Mouse (Mus musculus) lung, postnatal 14 days (tissue): ENCODE measurements around the gene Ablim2.
A peak's percentile ranks its signal among the peaks of the same experiment; 100 is the strongest.

Experiments
- DNase-seq: peaks from one replicate; pipeline ENCODE4 v3.0.0; 2021

Gene Ablim2

GRCm38 (mm10) chr5:35892363-35892762, 134.7 kb downstream of the Ablim2 start:
- no peak for DNase-seq

DNA sequence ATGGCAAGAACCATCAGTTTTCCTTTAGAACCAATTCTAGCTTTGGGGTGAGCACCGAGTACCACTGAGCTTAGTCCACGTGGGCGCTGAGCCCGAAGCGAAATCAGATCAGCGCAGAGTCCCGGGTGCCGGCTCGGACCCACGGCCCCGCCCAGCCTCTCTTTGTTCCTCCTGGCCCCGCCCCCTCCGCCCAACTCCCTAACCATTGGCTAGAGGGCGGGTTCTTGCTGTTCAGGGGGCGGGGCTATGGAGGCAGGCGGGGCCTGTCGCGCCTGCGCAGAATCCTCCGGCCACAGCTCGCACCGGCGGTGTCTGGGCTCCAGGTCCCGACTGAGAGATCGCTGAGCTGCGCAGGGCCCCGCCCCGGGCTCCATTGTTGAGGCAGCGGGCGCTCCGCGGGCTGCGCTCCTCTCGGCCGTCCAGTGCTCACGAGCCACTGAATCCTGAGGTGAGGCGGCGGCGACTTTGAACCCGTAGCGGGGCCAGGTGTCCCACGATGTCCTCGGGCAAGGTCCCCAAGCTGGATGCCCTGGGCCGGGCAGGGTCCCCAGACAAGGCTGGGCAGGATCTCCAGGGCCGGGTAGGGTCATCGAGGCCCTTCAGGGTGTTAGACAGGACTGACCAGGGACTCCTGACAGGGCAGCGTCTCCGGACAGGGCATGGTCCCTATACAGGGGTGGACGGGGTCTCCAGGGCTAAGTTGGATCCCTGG, 135.6 kb downstream of the Ablim2 start, which contains the start of gene Afap1:
Gene Afap1, plus strand, starts transcription at position 227 of the 712 bp plus-strand sequence.
- DNase-seq = peak; percentile 100

GRCm38 (mm10) chr5:35893805-35894260, 136.2 kb downstream of the Ablim2 start:
- peak; percentile 74 for DNase-seq

DNA sequence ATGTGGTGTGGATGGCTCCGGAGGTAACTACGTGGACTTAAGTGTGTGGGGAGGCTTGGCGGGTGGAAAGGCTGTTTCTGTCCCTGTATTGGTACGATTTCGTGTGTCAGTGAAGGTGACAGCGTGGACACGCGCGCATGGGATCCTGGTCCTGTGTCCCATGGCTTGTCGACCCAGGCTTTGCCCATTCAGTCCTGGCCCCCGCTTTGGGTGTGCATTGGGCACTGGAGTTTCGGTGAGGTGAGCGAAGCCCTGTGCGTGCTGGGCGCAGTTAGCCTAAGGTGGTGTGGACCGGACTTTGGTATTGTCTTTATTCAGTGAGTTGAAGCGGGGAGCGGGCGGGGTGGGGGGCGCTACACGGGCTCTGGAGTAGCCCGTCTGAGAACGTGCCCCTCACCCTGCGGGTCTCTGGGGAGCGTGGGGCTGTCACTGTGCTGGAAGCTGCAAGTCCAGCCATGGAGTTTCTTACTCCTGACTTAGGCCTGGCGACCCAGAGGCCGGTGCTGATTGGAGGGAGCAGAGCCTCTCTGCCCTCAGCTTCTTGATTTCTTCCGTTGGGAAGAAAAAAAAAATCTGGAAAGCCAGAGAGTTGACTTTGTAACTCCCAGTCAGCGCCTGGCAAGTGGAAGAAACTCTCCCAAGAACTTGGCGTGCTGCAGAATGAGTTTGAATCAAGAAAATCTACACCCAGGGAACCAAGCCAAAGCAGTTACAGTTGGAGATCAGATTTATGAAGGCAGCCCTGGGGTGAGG, 136.8 kb downstream of the Ablim2 start:
- peak; percentile 39 for DNase-seq

- no peak for DNase-seq
Measured at GRCm38 (mm10) chr5:35895926-35896325, 138.2 kb downstream of the Ablim2 start.

GRCm38 (mm10) chr5:35896556-35896955, 138.9 kb downstream of the Ablim2 start:
- DNase-seq = no peak

DNA sequence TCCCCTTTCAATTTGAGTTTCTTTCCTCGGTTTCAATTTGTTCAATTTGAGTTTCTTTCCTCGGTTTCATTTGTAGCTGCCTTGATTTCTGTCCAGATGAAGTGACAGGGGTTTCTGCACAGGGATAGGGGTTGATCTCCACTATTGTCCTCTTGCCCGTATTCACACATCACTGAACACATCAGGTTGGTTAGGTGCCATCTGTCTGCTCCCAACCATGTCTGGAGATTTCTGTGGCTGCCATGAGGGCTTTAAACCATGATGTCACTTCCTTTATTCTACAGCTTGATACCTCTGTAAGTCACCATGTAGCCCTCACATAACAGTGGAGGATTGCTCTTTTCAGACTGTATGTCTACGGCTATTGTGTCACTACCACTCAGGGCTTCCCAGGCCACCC, 139.5 kb downstream of the Ablim2 start:
- DNase-seq = no peak

DNA sequence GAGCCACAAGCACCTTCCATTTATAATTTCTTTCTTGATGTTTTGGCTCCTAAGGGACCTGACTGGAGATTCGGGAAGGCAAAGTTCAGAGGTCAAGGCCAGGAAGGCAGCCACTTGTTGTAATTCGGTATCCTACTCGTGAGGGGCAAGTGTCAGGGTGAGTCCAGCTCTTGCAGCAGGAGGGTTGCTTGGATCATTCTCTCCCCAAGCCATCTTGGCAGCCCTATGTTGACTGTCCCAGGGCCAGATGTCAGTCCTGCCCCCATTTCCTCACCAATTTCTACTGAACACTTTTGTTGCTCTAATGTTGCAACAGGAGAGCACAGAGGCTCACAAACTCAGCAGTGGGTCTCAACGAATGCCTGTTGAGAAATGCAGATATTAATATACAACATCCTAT, 140.4 kb downstream of the Ablim2 start:
- peak; percentile 28 for DNase-seq

DNA sequence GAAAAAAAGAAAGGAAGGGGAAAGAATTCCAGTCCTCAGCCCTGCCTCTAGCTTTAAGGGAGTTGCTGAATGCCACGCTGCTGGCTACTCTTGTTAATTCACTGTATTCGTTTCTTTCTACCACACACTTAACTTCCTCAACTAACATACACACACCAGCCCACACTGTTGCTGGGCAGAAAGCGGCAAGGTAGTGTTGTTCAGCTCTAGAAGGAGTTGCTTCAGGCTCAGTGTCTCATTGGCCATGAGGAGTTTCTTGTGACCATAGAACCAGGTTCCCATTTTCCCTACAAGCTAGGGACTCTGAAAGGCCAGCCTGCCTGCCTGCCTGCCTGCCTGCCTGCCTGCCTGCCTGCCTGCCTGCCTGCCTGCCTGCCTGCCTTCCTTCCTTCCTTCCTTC, 141.3 kb downstream of the Ablim2 start:
- no peak for DNase-seq

- DNase-seq = no peak
Measured at GRCm38 (mm10) chr5:35900401-35901225, 142.9 kb downstream of the Ablim2 start.

GRCm38 (mm10) chr5:35901226-35901809, 143.6 kb downstream of the Ablim2 start:
- peak; percentile 15 for DNase-seq

GRCm38 (mm10) chr5:35903456-35903855, 145.8 kb downstream of the Ablim2 start:
- no peak for DNase-seq

GRCm38 (mm10) chr5:35905283-35905682, 147.6 kb downstream of the Ablim2 start:
- DNase-seq = no peak

DNA sequence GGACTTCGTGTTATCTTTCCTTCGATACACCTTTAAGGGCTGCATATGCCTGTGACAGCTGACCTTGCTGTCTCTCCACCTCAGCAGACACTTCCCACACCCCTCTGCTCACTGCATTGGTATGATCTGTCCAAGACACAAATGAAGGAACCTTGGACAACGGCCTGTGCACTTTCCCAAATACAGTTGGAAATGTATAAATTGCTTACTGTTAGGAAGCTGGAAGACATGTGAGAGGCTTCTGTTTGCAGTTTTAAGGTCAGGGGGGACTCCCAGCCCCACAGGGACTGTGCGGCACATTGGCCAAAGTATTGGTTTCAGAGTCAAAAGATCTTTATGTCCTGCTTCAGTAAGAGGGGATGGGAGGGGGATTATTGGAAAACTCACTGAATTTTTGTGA, 149.4 kb downstream of the Ablim2 start:
- DNase-seq = no peak

GRCm38 (mm10) chr5:35907633-35908426, 150.2 kb downstream of the Ablim2 start:
- DNase-seq = peak; percentile 74

DNA sequence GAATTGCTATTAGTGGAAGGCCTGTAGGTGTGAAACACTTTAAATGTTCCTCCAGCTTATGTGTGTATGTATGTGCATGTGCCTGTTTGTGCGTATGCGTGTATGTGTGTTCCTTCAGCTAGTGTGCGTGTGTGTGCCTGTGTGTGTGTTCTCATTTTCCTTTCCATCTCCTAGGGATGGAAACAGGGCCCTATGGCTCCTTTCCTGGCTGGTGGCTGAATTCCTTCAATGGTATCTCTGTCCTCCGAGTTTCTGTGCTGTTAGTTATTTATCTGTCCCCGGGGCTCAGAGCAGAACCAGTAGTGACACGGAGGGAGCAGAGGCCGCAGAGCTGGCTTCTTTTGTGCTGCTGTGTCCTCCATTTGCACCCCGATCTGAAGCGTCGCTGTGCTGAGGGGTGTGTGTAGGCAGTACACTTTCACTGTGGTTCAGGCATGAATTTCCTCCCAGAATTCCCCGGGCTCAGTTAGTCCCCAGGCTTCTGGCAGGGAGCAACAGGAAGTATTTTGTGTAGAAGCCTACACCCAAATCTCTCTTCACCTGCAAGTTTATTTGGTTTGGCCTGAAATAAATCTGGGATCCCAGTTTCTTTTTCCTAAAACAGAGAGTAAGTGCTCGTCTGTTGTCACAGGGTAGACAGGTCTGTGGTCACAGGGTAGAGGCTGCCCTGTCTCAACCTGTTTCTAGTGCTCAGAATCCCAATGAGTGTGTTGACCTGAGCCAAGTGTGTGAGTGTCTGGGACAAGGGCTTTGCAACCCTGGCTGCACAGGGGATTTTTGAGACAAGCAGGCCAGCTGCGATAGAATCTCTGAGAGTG, 151.2 kb downstream of the Ablim2 start:
- DNase-seq = peak; percentile 32

DNA sequence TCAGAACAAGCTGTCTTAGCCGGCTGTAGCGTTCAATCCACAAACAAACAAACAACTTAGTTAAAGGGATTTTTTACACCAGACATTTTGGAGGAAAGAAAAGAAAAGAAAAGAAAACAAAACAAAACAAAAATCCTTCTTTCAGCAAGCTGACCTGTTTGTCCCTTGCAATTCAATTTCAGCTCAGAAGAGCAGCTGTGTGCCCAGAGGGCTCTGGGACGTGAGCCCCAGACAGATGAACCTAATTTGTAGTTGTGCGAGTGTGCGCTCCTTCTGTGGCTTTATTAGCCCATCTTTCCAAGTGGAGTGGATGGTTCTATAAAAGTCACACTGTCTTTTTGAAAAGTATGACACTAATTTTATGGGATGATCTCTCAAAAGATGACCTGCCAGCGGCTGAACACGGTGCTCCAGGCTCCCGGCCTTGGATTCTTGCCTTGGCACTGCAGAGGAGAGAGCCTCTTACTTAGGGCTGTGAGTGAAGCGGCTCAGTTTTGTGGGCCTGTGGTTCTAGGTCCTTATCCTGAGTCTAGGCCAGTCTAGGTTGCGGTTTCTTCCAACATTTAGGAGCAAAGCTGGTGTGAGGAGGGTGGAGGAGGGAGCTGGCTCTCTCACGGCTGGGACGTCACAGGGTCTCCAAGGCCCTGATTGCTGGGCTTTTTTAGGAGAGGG, 158.1 kb downstream of the Ablim2 start:
- DNase-seq = no peak

- no peak for DNase-seq
Measured at GRCm38 (mm10) chr5:35916666-35917065, 159.0 kb downstream of the Ablim2 start.

GRCm38 (mm10) chr5:35918387-35918786, 160.7 kb downstream of the Ablim2 start:
- no peak for DNase-seq

DNA sequence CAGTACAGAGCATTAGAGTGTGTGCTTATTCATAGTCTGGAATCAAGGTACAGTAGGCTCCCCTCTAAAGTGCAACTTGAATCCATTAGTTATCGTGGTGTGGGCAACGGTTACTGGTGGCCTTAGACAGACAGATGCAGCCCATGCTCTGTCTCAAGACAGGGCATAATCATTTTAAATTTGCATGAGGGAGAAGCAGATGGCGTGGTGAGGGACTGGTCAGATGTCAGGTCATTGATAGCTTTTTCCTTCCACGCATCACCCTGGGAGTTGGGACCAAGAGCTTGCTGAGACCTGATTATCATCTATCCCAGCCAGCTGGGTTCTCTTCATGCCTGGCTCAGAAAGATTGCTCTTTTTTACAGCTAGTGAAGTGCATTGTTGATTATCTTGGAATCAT, 162.4 kb downstream of the Ablim2 start:
- no peak for DNase-seq

DNA sequence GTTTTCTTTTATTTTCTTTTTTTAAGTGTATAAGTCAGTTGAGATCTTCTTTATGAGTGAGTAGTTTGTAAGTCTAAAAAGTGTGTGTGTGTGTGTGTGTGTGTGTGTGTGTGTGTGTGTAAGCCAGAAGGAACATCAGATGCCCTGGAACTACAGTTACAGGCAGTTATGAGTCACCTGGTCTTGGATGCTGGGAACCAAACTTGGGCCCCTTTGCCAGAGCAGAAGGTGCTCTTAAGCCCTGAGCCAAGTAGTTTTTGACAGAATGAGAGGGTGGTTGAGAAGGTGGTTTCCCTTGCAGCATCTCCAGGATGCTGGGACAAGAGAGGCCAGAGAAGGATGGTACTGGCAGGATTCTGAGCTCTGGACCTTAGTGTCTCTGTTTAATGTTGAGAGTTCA, 162.9 kb downstream of the Ablim2 start:
- DNase-seq = no peak
